Mouse (Mus musculus) fibroblast of lung, adult 2 months (primary cell): ENCODE results near the gene Cecr2.

ENCODE experiments used
- DNase-seq: peaks from one replicate; pipeline ENCODE4 v3.0.0-alpha.2; 2011; ENCODE audit warnings: low read depth

Gene Cecr2

DNA sequence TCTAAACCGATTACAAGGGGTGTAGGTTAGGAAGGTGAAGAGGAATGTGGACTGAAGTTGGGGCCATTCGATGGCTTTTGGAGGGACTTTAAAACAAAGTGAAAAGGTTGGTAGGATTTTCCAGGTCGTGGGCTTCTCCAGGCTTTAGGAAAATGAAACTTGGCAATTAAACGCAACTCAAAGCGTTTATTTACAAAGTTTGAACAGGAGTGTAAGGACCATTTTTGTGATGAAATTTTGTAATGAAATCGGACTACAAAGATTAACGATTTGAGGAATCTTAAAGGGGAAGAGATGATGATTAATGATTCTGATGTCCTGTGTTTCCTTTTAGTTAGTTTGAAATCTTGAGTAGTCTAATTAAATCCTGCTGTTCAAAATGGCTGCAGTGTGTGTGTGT is 1.7 kb downstream of the Cecr2 start:
- DNase-seq, result no peak

DNA sequence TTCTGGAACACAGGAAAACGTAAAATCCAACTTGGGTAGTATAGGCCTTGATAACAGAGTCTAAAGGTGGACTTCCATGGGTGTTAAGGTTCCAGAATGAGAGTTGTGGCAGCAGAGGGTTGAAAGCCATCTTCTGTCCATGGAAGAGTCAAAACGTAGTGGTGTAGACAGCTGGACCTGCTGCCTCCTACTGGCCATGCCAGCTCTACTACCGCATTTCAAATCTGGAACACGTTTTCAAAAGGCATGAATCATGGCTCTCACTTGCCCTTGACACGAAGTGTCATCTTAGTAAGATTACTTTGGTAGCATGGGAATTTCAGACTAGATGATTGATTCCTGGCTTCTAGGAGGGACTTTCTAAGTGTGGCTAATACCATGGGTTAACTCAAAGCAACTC is 8.0 kb downstream of the Cecr2 start:
- no peak for DNase-seq

DNA sequence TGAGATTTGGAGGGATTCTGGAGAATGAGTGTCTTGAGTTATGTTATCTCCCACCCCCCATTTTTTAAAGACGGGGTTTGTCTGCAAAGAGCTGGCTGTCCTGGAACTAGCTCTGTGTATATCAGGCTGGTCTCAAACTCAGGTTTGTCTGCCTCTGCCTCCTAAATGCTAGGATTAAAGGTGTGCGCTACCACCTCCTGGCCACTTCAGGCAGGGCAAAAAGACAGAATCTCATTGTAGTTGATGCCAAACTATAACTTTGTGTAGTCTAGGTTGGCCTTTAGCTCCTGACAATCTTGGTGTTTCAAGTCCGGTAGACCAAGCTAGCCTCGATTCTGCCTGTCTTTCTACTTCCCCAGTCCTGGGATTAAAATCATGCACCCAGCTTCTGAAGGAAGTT is 8.7 kb downstream of the Cecr2 start:
- no peak for DNase-seq

DNA sequence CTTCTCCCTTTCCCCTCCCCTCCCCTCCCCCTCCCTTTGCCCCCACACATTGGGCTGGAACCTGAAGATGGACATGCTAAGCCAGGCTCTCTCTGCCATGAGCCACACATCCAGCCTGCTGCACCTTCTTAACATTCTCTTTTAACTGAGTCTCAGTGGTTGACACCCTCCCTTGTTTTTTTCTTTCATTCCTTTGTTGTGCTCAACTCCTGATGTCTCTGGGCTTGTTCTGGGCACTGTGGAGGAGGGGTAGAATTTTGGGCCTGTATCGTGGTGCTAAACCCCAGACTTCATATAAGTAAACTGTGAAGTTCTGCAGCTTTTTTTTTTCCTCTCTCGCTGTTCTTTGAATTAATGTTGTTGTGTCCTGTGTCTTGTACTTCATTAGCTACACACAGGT is 9.8 kb downstream of the Cecr2 start:
- DNase-seq, result no peak

DNA sequence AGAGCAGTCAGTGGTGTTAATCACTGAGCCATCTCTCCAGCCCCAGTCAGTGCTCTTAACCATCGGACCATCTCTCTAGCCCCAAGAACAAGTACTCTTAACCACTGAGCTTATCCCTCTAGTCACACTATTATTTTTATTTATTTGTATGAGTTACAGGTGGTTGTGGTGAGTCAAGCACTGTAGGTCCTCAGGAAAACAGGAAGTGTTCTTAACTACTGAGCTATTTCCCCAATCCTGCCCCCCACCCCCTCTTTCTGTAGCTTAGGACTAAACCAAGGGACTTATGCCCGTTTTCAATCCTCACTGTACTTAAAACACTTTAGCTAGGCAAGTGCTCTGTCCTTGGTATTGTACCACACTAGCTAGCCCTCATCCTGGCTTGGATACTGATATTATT is 17.2 kb downstream of the Cecr2 start:
- DNase-seq, result no peak

DNA sequence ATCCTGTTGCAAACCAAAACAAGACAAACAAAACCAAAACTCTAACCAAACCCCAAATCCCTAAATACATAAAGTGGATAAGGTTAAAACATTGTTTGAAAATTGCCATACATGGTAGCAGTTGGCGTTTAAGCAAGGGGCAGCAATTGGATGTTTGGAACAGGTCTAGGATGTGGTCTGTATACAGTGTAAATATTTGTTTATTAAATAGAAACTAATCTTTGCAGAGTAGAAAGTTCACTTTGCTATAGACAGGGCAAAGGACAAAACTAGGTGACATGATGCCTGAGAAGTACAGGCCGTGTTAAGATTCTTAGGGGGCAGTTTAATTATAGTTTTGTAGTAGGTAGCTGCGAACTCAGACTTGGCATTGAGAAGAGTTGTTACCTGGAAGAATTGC is 18.6 kb downstream of the Cecr2 start:
- no peak for DNase-seq

DNA sequence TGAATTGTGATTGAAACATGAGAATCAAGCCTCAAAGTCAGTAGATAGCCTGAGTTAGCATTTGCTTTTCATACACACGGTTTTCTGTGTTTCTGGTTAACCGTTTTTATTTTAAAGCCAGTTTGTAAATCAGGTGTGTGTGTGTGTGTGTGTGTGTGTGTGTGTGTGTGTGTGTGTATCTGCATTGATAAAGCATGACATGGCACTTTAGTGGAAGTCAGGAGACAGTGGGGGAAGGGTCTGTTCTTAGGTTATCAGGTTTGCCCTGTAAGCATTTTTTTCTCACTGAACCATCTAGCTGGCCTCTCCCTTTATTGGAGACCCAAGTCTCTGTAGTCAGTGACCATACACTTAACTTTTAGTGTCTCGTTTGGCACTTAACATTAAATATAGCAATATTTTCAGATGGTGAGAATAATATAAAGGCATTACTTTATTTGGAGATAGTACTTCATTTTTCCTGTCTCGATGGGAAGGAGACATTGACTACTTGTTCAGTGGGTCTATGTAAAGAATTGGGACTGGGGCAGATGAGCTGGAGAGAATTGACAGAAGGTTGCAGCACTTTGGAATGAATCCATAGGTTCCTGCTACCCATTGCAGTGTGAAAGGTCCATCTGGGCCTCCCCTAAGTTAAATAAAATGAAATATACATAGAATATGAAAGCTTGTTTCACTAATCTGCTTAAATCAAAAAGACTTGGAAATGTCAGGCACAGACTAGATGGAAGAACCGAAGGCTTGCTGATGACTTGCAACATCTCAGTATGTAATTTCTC is 20.9 kb downstream of the Cecr2 start:
- no peak for DNase-seq

DNA sequence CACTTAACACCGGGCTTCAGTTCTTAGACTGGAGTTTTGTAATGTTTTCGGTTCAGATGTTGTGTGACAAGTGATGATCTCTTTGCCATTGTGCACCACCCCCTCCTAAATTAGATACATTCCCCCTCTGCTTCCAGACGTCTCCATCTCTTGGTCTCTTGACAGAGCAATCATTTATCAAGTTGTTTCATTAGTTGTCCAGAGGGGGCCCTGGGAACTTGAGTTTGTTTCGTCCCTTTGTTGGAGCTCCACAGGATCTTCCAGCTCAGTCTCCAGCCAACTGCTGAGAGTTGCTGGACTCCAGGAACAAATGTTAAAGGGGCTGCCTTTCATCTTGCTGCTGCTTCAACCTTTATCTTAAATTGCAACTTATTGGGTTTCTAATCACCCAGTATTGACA is 34.1 kb downstream of the Cecr2 start:
- DNase-seq, result no peak

DNA sequence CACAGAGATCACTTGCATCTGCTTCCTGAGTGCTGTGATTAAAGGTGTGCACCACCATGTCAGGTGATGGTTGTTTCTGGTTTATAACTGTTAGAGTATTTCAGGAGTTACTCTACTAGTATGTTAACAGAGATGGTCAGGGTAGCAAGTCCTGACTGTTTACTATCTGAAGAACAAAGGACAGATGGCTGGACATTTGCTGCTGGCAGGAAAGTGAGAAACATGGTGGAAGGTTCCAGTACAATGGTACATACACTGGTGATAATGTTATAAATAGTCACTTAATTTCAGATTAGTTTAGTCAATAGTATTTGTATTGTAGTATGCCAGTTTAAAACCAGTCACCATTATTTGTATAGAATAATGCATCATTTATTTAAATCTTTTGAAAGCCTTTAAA is 38.2 kb downstream of the Cecr2 start:
- DNase-seq, result no peak

DNA sequence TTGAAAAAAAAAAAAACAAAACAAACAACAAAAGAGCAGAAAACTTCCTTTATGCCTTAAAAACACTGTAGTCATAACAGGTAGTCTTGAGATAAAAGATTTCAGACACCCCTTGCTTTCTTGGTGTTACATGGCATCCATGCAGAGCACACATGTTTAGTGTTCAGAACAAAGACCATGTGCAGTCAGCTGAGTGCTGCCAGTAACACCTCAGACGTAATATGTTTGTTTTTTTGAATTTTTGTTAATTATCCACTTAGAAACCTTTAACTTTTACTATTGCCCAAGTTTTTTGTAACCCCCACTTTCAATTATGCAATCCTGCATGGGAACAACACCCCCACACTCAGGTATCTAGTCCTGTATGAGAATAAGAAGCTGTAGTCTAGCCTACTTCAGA is 42.6 kb downstream of the Cecr2 start:
- no peak for DNase-seq

DNA sequence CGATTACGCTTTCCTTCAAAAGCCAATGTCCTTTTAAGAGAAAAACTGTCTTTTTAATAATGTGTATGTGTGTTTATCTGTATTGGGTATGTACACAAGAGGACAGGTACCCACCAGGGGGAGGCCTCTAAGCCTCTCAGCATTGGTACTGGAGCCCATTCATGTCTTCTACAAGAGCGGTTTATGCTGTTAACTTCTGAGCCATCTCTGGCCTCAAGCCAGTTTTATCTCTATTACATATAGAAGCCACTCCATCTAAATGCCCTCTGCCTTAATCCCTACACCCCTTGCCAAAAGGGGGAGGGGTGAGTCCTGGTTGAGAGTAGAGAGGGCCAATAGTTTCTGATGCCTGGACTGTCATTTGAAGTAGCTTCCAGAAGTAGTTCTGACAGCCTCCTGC is 48.6 kb downstream of the Cecr2 start:
- DNase-seq, result no peak

DNA sequence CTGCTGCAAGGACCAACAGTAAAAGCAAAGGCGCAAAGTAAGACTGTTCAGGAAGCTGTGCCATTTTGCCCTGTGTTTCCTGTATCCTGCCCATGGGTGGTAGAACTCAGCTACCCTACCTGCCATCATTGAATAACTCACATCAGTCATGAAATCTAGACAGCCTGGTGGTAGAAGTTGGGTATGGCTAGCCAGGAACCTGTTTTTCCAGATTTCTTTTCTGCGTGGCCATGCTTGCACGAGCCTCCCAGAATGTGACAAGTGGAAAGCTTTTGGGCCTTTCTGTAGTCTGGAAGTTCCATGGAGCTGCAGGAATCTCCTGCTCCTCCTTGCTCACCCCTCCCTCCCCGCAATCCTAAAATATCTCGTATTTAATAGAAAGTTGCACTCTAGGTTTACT is 49.1 kb downstream of the Cecr2 start:
- DNase-seq, result no peak

DNA sequence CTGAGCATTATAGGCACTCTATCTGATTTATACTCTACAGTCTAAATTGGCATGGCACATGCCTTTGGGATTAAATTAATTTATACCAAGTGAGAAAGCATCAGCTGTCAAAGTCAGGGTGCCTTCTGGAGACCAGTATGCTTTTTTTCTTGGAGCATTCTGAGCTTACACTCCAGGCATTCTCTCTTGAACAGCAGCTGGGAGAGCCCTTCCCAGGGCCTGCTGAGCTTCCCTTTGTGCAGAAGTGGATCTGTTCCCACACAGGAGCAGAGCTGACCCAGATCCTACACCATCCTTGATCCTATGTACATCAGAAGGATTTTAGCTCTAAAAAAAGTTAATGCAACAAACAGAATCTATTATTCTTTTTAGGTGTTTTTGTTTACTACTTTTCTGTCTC is 49.7 kb downstream of the Cecr2 start:
- DNase-seq, result no peak

DNA sequence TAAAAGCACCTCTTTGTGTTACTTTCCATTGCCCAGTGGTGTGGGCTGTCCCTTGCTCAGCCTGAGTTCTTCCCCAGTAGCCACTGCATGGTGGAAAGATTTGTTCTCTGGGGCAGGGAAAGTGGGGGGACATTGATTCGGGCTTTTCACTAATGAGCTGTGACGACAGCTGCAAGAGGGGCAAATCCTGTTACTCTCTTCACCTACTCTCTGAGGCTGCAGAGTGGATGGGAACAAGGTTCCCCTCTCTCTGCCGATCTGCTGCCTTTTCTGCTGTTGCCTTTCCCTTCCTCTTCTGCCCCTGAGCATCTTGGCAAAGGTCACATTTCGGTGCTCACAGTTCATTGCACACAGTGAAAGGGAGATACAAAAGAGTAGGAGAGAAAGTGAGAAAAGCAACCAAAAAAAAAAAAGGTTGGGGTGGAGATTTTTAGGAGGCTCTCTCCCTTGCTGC is 50.4 kb downstream of the Cecr2 start:
- DNase-seq, result no peak

DNA sequence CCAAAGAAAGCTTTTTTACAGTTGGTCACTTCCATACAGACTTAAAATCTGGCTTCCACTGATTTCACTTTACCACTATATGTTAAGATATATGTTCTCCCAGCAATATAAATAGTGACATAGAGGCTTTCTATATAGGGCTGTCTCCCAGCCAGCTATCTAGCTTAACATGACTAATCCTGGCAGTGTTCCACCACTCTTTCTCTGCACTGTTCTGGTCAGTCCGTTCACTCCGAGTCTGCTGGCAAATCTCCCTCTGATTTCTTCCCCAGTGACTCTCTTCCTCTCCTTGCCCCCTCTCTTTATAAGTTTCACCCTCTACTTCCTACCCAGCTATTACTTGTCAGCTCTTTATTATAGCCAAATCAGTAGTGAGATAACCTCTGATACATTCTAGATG is 59.8 kb downstream of the Cecr2 start:
- no peak for DNase-seq

DNA sequence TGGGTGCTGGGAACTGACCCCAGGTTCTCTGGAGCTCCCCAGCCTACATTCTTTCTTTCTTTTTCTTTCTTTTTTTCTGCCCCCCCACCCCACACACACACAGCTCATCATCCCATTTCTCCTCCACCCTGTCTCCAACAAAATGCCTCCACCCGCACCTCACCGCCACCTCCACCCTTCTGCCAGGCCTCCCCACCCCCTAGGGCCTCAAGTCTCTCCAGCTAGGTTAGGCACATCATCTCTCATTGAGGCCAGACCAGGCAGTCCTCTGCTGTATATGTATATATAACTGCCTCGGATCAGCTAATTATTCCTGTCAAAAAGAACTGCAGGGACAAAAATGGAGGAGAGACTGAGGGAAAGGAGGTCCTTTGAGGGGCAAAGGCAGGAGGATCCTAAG is 69.8 kb downstream of the Cecr2 start:
- DNase-seq, result no peak

DNA sequence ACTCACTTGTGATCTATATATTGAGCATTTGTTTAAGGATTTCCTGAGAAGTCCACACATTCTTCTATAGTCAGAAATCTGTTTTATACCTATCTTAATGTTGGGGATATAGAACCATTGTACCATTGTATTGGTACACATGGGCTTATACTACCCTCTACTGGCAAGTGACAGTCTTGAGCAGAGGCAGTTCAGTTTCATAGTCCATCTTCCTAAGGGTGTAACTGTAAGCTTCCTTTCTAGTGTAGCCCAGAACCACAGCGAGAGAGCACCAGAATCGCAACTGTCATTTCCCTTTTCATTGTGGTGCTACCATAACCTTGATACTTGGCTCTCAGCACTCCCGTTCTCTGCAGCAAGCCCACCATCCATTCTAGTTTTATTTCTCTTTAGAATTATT is 70.4 kb downstream of the Cecr2 start:
- DNase-seq, result peak; percentile 8

DNA sequence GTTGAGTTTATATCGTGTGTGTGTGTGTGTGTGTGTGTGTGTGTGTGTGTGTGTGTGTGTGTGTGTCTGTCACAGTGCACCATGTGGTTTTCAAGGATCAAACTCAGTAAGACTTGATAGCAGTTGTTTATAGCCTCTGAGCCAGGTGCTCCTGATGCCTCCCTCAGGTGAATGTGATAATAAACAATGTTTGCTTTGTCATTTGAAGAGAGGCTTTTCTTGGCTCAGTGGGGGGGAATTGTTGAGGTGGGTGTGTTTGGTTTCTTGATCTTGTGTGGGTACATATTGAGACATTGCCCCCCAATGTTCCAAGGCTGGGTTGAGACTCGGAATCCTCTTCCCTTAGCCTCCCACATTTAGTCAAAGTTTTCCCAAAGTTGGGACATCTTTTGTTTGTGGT is 77.0 kb downstream of the Cecr2 start:
- no peak for DNase-seq

DNA sequence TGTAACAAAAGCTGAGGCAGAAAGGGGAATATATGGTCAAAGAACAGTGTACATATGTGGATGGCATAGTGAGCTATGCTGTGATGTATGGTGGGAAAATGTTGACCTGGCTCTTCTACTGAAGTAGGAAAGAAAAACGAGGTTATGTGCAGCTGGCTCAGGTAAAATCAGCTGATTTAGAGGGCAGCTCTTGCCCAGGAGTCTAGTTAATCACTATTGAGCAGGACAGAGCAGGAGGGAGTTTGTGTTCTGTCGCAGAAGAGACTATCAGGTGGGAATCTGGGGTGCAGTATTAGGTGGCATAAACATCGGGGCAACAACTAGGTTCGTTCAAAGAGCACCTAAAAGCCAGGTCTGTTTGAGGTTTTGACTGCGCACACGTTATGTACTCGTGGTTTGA is 78.1 kb downstream of the Cecr2 start:
- no peak for DNase-seq

DNA sequence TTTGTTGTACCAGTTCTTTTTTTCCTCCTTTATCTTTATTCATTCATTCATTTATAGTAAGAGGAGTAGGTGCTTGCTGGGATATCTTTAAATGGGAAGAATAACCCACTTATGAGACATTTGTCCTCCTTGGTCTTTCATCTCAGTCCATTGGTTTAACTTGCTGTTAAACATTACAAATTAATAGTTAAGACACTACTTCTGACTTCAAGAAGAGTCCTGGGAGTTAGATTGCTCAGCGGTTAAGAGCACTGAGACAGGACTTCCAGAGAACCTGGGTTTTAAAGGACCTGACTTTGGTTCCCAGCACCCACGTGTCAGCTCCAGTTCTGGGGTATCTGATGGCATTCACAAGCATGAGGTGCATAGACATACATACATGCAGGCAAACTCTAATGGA is 80.2 kb downstream of the Cecr2 start:
- DNase-seq, result no peak

DNA sequence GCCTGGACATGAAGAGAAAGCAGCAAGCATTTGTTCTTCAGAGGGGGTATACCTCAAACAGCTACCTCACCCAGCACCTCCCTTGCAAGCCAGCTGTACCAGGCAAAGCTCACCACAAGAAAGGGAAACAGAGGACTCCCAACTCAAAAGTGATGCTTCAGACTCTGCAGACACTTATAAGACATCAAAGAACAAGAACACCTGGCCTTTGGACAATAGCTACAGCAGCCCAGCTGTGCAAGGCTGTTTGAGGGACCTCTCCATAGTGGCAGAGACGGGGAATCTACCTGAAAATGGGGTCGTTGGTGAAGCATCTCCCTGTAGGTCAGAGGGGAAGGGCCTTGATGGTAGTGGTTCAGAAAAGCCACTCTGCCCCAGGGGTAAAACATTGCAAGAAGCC is 95.0 kb downstream of the Cecr2 start:
- DNase-seq, result no peak

DNA sequence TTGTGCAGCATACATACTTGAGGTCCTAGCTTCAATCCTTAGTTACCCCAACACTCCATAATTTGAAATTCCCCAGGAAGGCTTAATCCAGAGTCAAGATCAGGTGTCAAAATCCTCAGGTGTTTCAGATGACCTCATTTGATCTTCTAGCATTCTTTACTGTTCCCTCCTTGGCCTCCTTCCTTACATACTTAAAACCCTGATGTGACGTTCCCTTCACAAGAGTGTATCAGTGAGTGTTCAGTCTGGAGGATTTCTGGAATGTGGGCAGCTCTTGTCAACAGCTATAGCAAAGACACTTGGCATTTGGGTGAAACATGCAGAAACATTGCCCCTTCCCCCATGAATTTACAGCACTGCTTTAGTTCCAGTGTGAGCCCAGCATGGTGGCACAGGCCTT is 103.8 kb downstream of the Cecr2 start:
- DNase-seq, result no peak

DNA sequence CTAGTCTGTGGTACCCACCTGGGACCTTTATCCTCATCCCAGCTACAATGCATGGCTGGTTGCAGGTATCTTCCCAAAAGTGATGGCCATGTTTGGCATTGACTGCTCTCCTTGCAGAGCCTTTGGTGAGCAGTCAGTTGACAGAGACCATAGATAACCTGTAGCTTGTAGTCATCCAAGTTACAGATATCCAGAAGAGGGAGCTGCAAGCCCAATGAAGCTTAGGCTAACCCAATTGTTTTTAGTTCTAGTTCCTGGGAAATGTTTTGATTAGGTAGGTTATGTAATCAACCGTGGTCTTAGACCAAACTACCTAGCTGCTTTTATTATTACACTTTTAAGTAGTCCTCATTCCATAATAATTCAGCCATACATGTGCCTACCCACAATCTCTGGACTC is 105.2 kb downstream of the Cecr2 start:
- DNase-seq, result no peak

DNA sequence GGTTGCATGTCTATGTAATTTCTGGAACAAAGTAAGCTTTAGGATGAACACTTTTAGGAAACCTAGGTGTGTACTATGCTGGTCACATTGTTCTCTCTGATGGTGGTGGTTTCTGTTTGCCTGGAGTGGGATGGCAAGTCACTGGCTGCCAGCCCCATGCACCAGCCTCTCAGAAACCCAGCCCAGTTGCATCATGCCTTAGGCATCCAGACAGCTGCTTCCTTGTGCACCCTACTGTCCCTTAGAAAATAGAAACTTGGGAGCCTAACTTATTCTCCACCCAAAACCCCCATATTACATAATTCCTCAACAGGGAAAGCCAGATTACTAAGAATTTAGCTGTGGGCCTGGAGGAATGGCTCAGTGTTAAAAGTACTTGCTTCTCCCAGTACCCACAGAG is 105.9 kb downstream of the Cecr2 start:
- DNase-seq, result no peak
